Mouse (Mus musculus) mouse trophoblast stem cell (cell line): Measurements from ENCODE around the gene Arsa.

Experiments used
- in situ Hi-C, 2 experiments: fragments of 300-500 bp; cut with MseI, MboI; formaldehyde crosslinking; loops; 2 replicates in 1 of 2; 3 replicates in 1 of 2; pipeline ENCODE4 v1.15.1; 2025

The Arsa gene

DNA sequence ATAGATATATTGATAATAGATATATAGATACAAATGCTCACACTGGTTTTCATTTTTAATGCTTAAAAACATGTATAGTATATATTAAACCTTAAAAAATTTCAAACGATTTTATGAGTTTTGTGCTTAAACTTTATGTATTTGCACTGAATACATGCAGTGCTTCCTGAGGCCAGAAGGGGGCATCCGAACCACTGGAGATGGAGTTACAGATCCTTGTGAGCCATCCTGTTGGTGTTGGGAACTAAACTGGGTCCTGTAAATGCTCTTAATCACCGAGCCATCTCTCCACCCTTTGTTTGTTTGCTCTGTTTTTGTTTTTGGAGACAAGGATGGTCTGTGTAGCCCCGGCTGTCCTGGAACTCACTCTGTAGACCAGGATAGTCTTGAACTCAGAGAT is 17.7 kb upstream of the Arsa start:
- in situ Hi-C loops = no loop called here

DNA sequence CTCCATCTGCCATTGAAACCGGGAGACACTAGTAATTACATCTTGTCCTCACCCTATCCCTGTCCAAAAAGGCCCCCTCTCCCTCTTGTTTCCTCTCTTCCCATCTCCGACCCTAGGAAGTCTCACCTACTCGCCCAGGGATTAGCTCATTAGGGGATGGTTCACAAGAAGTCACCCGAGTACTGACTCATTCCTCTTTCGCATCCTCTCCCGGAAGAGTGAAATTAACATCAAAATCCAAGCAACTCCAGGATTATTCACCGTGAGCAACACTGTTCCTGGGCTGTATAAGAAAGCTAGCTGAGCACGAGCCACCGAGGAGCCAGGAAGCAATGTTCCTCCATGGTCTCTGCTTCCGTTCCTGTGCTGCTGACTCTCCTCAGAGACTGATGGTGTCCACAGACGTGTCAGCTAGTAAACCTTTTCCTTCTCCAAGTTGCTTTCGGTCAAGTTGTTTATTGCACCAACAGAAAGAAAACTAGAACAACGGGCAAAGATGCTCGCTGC is 11.4 kb upstream of the Arsa start:
- in situ Hi-C loops = no loop called here

DNA sequence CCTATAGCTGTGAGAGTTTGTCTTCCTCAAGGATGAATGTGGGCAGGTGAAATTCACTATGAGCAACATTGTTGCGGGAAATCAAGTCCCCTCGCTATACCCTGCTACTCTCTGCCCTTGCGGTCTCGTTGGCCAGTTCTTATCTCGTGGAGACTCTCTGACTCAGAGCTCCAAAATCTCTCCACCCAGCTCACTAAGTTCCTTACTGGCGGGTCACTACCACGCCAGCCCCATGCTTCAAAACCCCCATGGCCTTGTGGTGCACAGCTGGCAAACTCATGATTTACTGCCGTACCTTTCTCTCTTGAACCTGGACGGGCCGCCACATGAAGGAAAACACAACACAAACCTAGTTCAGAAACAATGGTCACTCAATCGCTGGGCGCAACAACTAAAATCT is 11.0 kb upstream of the Arsa start:
- in situ Hi-C loops = no loop called here

DNA sequence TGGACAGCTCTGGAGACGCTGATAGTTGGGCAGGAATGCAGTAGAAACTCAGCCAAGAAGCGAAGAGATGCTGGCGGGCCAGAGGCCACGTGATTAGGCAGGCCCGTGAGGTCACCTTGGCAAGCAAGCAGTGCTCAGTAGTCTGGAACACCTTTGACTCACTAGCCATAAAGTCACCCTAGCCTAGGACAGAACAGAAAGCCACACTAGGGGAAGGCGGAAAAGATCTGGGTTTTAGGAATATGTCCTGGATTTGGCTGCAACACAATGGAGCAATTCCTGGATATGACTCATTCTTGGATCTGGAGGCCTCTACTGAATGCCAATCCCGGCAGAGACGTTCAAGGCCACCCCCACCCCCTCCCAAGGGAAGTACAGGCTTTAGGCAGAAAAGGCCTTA is 3.4 kb upstream of the Arsa start:
- in situ Hi-C loops = no loop called here

DNA sequence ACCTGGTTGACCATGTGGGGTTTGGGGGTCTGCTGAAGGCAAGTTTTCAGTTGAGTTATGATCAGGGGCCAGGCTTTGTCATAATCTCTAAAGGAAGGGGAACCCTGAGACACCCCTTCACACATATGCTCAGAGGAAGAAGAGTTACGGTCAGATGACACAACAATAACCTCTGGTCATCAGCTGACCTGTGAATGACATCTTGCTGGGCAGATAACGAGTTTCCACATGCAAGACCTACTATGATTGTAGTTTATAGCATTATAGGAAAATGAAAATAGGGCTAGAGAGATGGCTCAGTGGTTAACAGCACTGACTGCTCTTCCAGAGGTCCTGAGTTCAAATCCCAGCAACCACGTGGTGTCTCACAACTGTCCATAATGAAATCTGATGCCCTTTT is 1.4 kb upstream of the Arsa start:
- in situ Hi-C loops = no loop called here

DNA sequence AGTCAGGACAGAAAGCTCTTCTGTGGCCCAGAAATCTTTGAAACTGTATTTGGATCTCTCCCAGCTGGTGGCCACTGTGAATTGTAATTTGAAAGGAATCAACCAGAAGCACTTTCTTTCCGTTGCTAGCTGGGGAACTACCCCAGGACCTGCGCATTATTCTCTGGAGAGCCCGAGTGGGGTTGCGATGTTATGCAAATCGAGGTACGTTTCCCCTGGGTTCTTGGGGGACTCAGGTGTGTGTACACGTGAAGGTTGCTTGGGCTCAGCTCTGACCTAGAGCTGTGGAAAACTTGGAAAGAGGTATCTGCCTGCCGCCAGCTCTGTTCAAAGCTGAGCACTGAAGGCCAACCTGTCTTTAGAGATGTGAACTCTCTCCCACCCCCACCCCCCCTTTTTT is 581 bp upstream of the Arsa start:
- in situ Hi-C loops = no loop called here

DNA sequence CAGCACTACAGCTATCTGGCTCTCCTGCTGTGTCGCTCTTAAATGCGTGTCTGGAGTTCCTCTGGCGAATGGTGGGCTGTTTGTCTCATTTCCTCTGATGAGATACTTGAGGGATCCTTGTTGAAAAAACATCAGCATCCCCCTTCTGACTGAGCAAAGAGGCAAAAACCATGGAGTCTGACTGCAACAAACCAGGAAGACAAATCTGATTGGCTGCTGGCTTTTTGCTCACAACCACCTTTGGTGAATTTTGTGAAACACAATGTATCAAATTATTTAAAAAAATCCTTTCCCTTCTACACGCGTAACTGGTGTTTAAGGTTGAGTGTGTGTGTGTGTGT is 780 bp downstream of the Arsa start:
- in situ Hi-C loops = no loop called here

DNA sequence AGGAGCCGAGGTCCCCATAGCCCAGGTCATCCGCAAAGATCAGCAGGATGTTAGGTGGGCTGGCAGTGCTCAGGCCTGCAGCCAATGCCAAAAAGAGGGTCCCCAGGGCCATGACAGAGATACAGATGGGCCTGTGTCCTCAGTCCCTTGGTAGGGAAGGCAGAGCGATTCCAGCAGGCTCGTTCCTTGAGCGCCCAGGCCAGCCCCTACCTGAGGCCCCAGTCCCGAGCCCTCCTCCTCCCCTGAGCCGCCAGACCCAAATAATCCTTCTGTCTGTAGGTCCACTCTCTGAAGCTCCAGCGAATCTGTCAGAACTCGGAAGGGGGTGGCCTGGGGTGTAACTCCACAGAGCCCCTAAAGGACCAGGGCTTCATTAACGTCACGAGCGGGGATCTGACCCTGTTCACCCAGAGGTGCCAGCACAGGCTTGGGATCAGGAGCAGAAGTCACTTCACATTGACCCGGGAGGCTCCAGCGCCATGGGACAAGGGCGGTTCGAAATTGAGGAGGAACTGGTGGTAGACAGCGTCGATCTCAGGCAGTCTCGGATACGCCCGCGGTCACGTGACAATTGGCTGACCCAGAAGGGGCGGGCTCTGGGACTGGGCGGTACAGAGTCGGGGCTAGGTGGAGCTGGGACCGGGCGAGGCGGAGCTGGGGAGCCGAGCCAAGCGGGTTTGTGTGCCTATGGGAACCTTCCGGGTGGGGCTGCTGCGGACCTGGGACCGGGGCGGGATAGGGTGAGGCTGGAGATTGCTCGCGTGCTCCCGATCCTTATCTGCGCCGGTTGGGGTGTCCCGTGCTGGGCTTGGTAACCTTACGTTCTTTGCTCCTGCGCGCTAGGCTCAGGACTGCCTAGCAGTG is 1.4 kb downstream of the Arsa start:
- in situ Hi-C loops = no loop called here

DNA sequence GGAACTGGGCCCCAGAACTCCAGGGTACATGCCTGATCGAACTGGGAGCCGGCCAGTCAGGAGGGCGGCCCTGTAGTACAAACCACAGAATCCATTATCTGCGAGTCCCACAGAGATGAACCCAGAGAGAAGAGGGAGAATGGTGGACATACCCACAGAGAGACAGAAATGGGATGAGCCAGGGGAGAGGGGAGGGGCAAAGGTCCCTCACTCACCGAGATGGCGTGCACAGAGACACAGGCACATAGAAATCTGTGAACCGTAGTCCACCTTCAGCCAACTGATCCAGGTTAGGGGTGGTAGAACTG is 2.0 kb downstream of the Arsa start:
- in situ Hi-C loops = no loop called here

DNA sequence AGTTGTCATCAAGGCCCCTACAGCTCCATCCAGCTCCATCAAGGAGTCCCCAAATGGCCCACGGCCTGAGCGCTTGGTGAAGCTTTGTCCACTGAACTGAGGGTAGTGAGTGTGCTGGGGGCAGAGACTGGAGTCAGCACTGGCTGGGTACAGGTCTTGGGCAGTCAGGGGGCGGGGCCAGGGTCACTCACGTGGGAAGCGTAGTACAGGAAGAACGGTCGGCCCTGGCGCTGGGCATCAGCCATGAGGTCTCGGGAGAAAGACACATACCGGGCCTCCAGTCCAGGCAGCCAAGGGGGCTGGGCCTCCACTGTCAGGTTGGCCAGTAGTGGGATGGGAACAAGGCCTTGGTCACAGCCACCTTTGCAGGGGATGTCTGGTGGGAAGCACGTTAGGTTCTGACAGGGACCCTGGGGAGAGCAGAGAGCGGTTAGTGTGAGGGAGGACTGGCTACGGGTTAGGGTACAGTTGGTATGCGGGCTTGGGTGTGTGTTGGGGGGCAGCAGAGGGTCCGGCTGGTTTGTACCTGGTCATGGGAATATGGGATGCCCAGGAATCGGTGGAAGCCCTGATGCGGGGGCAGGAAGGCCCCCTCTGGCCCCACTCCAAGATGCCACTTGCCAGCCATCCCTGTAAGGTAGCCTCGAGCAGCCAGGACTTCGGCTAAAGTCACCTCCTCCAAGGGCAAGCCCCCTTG is 2.5 kb downstream of the Arsa start:
- in situ Hi-C loops = no loop called here

DNA sequence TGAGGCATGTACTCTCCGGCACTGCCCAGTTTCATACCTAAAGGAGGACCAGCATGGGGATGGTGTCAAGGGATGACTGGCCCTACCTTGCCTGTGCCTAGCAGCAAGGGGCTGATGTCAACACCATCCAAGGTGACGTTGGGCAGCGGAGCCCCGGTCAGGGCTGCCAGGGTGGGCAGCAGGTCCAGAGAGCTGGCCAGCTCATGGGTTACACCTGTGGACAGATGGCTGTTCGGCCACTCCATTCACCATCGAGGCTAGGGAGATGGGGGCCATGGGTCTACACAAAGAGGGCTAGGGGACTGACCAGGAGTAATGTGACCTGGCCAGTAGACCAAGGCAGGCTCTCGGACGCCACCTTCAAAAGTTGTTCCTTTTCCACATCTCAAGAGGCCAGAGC is 3.3 kb downstream of the Arsa start:
- in situ Hi-C loops = no loop called here

DNA sequence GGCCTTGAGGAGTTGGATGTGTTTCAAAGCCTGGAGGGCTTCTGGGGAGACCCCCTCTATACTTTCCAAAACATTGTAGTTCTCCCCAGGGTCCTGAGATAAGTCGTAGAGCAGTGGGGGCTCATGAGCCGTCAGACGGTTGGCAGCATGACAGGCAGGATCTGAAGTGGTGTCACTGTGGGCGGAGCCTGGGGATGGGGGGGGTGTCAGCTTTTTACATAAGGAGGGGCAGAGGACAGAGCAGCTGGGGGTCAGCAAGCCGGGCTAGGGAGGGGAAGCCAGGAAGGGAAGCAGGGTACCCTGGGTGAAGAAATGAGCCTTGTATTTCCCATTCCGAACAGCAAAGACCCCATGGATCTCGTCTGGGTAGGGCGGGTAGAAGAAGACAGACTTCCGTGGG is 3.9 kb downstream of the Arsa start:
- in situ Hi-C loops = no loop called here

DNA sequence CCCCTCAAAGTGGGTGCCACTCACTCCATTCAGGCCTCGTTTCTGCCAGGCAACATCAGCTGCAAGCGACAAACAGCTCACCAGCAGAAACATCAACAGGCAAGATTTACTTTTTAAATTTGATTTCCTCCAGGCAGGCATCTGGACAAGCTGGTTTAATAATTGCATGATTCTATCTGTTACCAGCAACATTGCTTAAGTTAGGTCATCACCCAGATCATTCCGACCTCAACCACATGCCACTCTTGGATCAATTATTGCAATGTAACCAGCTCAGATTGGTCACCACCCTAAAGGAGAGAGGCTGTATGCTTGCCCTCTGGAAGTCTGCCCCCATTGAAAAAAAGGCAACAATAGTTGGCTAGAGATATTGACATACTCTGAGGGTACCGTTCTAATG is 5.7 kb downstream of the Arsa start:
- in situ Hi-C loops = no loop called here

DNA sequence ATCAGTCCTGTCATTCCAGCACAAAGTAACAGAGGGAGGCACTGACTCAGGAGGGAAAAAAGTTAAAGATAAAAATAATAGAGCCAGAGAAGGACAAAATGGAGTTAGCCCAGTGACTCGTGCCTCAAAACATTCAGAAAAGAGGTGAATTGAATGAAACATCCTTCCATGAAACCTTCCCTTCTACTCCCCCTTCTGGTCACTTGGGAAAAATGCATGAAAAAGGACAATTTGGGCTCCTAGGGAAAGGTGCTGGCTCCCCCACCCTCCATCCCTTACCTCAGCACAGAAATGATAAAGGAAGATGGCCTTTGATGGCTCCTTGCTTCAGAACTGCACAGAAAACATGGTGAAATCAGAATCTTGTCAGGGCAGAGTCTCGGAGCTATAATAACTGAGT is 8.6 kb downstream of the Arsa start:
- in situ Hi-C loops = no loop called here

DNA sequence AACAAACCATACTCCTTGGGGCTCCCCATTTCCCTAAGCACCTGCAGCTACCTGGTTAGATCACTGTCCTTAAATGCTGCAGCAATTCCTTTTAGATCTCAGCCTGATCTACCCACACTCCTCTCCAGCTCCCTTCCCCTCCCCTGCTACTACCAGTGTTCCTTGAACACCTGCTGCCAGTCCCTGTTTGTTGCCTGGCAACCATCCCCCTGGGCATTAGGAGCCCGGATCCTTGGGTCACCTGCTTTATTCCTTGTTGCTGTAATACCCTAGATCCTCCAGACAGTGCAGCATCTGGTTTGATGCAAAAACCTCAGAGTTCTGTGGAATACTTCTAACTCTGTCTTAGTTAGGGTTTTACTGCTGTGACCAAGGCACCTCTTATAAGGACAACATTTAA is 12.2 kb downstream of the Arsa start:
- in situ Hi-C loops = no loop called here

DNA sequence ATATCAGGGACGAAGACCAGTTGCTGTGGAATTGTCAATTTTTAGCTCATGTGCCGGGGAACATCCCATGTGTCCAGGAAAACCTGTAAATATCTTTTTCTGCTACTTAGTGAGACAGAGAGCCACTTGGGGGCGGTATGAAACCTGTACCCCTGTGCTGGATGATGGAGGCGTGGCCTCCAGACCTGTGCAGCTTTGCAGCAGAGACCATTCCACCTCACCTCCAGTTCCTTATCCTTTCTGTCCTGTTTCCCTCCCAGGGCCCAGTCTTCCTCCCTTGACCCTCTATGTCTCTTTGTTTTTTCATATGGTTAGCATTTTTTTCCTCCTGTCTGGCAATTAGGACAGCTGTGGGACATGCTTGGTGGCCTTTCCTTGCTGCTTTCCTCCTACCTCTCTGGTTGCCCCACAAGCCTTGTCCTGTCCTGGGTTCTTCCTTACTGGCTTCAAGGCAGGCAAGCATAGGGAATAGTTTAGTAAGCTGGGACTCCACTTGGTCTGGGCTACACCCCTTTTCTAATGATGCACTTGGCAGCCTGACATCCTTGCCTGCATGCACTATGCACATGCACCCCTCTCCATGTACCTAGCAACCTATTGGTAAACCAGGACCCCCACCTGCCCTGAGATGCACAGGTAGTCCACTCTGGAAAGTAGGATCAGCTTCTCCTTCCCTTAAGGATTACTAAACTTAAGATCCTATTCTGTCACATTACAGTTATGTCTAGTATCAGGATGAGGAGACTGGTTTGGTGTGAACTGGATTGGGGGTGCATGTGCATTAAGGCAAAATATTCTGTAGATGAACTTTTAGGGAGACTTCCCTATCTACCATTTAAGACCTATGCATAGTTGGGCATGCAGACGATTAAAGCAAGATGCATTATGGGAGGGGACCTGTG is 13.6 kb downstream of the Arsa start:
- in situ Hi-C loops = no loop called here

DNA sequence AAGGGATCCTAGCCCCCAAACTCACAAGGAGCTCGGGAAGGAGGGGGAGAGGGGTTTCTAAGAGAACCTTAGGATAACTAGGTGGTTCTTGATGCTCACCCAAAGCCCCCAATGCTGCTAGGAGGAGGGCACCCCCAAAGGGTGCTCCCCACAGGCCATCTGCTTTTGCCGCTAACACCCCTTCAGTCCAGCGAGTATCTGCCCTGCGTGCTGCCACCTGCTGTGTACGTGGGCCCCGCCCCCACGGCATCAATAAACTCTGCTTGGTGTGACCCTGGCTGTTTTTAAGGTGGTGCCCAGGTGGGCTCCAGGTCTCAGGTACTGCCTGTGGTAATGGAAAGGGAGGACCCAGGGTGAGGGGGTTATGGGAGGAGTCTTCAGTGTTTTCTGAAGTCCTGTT is 15.0 kb downstream of the Arsa start:
- in situ Hi-C loops = no loop called here

DNA sequence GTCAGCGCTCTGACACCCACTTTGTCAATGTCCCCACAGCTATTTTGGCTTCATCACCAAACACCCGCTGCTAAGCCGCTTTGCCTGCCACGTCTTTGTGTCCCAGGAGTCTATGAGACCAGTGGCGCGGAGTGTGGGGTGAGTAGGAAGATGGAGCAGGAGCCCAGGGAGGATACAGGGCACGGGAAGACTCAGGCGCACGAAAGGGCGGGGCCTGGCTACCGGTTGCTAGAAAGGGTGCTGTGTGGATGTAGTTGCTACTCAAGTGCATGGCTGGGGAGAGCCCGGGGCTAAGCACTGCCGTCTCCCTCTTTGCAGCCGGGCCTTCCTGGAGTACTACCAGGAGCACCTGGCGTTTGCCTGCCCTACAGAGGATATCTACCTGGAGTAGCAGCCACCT is 15.9 kb downstream of the Arsa start:
- in situ Hi-C loops = no loop called here

DNA sequence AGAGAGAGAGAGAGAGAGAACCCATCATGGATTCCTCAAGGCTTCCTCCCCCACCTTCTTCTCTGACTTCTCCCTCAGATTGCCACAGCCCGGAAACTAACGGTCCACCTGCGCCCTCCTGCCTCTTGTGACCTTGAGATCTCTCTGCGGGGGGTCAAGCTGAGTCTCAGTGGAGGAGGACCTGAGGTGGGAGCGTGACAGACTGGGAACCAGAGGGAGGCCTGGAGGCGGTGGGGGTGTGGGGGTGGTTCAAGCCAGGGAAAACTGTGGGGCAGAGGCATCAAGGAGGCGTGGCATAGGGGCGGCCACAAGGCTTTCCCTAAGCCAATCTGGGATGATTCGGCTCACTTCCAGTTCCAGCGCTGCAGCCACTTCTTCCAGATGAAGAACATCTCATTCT is 16.9 kb downstream of the Arsa start:
- in situ Hi-C loops = no loop called here

DNA sequence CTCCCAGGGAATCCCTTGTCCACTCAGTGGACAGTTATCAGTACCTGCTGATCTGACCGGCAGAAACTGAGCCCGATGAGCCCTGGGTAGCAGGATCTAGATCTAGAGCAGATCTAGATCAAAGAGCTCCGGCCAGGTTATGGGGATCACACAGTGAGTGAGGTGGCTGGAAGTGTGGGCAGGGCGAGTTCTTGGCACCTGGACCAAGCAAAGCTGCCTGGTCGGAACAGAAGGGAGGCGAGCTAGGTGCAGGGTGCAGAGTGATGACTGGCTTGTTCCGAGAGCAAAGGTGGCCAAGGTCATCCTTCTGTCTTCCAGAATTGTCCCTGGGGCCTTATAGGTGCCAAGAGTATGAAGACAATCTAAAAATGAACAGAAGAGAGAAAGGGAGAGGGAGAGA is 17.4 kb downstream of the Arsa start:
- in situ Hi-C loops = no loop called here

DNA sequence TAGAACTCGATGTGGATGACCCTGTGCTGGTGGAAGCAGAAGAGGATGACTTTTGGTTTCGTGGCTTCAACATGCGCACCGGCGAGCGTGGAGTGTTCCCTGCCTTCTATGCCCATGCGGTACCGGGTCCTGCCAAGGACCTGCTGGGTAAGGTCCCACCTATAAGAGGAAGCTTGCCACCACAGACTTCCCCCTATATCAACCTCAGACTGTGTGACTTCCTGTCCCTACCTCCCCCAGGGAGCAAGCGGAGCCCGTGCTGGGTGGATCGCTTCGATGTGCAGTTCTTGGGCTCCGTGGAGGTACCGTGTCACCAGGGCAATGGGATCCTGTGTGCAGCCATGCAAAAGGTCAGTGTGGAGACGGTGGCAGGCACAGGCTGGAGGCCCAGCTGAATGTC is 18.3 kb downstream of the Arsa start:
- in situ Hi-C loops = no loop called here

DNA sequence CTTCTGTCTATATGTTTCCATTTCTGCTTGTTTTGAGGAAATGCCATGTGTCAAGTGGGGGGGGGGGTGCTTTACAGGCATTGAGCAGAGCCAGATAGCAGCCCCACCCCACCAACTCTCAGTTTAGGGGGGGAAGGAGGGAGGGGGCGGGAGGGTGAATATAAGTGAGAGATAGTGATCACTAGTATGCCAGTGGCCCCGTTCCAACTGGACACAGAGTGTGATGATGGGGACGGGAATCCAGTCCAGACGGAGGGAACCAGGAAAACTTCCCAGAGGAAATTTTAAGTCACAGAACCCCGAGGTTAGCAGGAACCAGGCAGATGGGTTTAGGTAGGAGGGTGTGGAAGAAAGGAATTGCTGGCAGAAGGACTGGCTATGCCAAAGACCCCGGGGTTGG is 21.6 kb downstream of the Arsa start:
- in situ Hi-C loops = no loop called here

DNA sequence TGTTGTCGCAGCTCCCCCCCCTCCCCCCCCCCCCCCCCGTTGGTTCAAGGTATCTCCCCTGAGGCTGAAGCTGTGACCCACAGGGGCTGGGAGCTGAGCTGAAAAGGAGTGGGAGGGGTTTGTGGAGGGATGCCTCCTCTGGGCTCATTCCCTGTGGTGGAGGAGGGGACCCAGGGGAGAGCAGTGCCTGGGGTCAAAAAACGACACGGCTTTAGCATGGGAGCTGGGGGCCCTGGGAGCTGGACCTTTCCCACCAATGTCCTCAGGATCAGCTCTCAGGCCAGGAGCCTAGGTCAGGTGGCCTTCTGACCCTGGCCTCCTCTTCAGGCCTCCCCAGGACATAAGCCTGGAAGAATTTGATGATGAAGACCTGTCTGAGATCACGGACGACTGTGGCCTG is 22.4 kb downstream of the Arsa start:
- in situ Hi-C loops = no loop called here
